Mouse (Mus musculus) yolk sac, embryonic 10.5 days (tissue): ENCODE results near the gene Fam24b.

Experiments
- DNase-seq: peaks from one replicate; pipeline ENCODE4 v3.0.0-alpha.2; 2017; ENCODE audit warnings: low spot score

Fam24b gene

GRCm38 (mm10) chr7:131329416-131329815, at the start of gene Fam24b:
Fam24b (minus strand) TSS chr7:131329516.
- DNase-seq = no peak

GRCm38 (mm10) chr7:131371880-131372651, 42.8 kb upstream of the Fam24b start:
- no peak for DNase-seq

DNA sequence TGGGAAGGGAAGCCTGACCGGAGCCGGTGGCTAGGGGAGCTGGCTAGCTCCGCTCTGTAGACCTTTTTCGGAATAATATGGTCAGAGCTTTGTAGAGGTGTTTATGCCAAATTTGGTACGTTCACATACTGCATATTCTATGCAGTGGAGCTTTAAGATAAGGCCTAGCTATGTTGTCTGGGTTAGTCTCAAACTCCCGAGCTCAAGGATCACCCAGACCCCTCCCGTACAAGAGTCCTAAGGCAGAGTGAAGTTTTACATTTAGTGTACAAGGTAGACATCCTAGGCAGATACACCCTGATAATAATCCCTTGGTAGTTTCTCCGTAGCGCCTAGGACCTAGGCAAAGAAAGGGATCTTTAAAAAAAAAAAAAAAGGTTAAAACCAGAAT, 42.1 kb upstream of the Fam24b start:
- no peak for DNase-seq

DNA sequence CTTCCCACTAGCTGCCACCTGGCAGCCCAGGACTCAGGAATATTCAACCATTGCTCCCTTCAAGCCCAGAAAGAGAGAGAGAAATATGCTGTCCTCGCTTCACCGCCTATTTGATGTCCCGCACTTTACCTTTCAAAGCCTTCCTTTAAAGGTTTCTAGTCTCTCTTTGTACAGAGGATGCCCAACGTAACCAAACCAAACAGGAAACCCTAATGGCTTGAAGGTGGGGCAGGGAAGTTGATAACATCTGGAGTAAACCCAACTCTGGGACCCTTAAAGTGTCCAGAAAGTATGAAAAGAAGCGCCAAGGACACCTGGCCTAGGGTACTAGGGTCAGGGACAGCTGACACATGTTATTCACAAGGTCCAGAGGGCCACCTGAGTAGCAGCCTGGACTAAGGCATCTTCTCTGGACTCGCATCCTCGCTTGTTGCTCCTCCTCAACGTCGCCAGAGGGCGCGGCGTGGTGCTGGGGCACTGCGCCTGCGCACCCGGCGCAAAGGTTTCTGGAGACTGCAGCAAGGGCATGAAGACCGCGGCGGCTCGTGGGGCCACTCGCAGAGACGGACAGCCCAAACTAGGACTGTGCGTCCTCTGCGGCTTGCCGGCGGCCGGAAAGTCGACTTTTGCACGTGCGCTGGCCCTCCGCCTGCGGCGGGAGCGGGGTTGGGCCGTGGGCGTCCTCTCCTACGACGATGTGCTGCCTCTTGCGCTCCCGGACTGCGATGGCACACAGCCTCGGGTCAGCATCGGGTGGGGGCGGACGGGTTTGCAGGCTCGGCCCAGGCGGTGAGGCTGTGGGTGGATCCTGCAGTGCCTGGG, 41.5 kb upstream of the Fam24b start, which contains the start of gene Pstk:
Pstk (plus strand) TSS at position 494 of the 822 bp plus-strand sequence.
- peak; percentile 90 for DNase-seq

DNA sequence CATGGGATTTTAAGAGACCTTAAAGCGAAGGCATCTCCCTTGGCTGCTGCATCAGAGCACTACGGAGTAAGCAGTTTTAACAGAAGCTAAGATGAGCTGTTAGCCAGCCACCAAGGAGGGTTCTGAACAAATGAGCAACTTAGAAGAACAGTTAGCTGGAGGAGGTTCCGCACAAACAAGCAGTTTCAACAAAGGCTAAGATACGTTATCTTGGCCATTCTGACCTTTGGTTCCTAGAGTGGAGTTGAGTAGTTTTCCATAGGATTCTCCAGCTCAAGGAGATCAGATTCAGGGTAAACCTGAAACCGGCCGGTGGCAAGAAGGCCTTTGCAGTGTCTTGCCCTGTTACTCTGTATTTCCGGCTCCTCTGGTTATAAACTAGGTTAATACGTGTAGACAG, 34.8 kb upstream of the Fam24b start:
- peak; percentile 66 for DNase-seq

DNA sequence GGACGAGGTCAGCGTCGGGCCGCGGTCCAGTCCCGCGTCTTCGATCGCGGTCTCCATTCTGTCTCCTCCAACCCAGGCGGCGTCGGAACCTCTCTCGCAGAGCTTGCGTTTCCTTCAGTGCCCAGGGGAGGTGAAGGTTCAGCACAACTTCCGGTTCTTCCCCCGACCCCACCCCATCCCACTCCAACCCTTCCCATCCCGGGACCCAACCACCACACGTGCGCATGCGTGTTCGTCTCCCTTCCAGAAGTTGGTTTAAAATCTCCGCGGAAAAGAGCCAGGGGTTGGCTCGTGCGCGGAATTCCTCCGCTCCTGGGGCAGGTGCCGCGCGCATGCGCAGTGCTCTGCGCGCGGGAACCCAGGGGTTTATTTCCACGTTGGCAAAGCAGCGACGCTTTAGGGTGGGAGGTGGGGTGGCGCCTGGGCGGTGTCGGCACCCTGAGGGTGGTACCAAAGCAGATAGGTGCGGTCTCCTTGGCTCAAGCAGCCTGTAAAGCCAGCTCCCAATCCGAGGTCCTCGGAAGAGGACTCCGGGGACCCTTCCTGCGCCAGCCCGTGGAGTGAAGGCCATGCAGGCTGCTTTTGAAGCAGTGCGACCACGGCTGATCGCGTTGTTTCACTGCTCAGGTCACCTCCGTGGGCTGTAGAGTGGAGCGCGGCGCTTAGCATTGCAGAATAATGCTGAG, 33.4 kb upstream of the Fam24b start, which contains the start of gene 2310057M21Rik:
2310057M21Rik (minus strand) TSS at position 145 of the 686 bp plus-strand sequence.
- peak; percentile 98 for DNase-seq

DNA sequence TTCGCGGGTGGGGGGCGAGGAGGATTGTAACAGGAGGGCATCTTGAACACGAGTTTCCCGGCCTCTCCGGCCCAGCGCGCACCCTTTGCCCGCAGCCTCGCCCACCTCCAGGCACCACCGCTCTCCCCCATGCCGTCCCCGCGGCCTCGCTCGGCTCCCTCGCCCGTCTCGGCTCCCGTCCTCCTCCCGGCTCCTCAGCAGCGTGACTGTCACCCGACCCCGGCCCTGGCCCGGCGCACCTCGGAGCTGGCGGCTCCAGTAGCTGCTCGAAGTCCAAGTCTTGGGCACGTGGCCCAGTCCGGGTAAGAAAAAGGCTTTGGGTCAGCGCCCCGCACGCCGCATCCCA, 32.9 kb upstream of the Fam24b start:
- no peak for DNase-seq

- DNase-seq = no peak
Measured at GRCm38 (mm10) chr7:131356105-131356504, 26.8 kb upstream of the Fam24b start.

- no peak for DNase-seq
Measured at GRCm38 (mm10) chr7:131345856-131346541, 16.7 kb upstream of the Fam24b start.

DNA sequence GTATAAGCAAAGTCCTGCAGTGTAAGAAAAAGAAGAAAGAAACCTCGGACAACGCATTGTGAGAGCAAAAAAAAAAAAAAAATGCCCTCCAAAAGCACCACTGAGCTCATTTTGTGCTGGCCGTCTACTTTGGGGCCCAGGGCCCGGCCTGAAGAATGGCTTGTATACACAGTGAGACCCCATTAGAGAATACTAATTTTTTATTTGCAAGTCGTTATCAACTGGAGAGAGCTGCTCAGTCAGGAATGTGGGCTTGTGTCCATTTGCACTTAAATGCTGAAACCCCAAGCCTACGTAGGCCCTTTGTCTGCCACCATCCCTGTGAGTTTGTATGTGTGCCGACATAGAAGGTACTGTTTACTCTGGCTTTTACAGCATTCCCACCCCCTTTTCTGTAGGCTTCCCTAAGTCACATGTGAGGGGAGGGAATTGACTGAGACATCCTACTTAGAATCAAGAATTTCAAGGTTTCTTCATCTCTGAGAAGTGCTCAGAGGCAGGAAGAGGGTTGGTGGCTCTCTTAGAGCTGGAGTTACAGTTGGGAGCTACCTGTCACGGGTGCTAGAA, 8.3 kb upstream of the Fam24b start:
- DNase-seq = no peak

DNA sequence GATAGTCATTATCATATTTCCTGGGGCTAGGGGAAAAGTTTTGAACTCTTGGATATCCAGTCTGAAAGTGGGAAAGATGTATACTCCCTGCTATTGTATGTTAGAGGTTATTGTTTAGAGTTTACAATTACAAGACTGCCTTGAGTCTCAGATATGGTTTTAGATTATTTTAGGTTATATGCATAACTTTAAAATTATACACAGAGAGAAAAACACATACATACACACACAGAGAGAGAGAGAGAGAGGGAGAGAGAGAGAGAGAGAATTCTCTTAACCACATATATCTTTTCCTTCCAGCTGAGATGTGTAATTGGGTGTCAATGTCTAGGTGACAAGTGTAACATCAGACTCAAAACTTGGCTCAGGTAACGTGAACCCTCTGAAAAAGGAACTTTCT, 4.2 kb upstream of the Fam24b start, which contains the start of gene Fam24a:
Fam24a (plus strand) TSS at position 301 of the 400 bp plus-strand sequence.
- no peak for DNase-seq

GRCm38 (mm10) chr7:131331688-131332087, 2.4 kb upstream of the Fam24b start:
- DNase-seq = no peak

DNA sequence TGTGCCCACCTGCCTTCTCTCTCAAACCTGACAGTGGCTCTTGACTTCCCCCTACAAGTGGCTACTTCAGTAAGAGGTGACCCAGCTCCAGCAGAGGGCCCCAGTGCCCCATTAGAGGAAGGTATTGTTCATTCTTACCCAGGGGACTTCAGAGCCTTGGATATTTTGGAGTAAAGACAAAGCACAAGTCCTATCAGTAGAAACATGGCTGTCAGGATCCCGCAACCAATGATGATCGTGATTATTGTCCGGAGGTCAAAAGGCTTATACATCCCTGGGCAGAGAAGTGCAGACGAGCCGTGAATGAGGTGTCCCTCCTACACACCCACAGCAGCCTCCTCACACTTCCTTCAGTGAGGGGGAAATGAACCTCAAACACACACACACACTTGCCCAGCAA, 2.3 kb downstream of the Fam24b start:
- no peak for DNase-seq

GRCm38 (mm10) chr7:131322192-131322591, 7.1 kb downstream of the Fam24b start, which contains the start of gene Cuzd1:
Cuzd1 (minus strand) TSS chr7:131322292.
- no peak for DNase-seq

GRCm38 (mm10) chr7:131318340-131318739, 11.0 kb downstream of the Fam24b start:
- DNase-seq = no peak

DNA sequence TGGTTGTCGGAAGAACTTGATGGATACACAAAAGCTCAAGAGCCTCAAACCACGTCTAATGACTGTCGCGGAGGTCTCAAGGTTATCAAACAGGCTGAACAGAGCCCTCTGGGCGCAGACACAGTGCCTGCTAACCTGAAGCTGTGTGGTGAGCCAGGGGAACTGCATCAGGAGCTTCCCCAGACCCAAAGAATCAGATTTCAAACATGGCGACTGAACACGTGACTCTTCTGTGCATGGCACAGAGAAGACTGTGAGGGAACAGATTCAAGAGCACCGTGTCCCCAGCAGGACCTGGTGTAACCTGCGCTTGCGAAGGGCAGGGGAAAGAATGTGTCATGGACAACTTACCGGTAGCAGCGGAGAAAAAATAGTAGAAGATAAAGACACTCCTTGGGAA, 11.7 kb downstream of the Fam24b start:
- no peak for DNase-seq

DNA sequence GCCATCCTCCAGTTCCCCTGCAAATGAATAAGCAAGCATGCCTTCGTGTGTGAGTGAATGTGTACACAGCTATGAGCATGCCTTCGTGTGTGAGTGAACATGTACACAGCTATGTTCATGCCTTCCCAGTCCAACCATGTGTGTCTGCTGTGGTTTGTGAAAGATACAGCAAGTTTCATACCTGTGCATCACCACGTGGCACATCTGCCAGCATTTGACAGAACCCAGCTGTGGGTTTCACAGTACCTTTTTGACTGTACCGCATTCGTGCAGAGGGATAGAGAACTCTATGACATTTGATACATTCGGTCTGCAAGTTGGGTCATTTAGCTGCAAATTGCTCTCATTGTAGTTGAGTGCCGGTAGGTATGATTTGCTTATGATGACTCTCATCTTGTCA, 14.8 kb downstream of the Fam24b start:
- DNase-seq = no peak

DNA sequence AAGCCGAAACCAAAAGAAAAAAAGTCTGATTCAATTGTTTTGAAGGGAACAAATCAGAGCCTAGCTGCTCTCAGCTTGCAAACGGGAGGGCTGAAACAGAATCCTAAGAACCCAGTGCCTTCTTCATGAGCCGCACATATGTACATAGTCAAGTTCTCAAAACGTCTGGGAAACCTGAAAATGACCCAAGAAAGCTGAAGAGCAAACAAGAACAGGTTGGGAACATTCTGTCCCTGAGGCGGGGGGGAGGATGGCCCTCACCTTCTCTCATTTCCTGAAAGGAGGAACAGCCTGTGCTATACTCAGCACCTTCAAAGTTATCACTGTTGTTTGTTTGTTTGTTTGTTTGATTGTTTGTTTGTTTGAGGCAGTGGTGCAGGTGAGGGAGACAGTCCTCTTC, 22.6 kb downstream of the Fam24b start:
- DNase-seq = no peak

DNA sequence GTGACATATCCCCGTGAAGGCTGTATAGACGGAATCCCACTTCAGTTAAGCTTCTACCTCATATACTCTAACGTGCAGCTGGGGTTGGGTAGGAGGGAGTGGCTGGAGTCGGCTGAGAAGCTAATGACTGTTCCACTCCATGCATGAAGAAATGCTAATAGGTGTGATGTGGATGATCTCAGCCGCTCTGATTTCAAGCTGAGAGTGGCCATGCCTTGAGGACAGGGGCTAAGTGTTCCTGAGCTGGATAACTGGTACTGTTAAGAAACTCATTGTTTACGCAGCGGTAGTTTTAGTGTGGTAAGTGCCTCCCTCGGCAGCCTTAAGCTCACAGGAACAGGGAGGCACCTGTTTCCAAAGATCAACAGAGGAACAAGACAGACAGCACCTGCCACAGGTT, 26.0 kb downstream of the Fam24b start:
- no peak for DNase-seq

GRCm38 (mm10) chr7:131297151-131297550, 32.2 kb downstream of the Fam24b start:
- no peak for DNase-seq
